Mouse (Mus musculus) midbrain, embryonic 15.5 days (tissue): ENCODE data around the gene Clcf1. TPM values are rescaled to one million over a fixed set of nuclear protein-coding genes. Genes with fewer than 3 reads are reported as not detected.

Experiments used
- ATAC-seq: fragments of 200-750 bp; cut with Nextera tagmentation; replicated peaks from 2 replicates; pipeline ENCODE4 v1.8.0; 2017; ENCODE audit warnings: moderate TSS enrichment
- H3K27ac ChIP-seq: fragments of 300-500 bp; sonication (generic); 2 replicates; pipeline ENCODE4 v1.5.1; 2015; ENCODE audit warnings: mild to moderate bottlenecking, inconsistent platforms
- H3K27me3 ChIP-seq: fragments of 300-500 bp; sonication (generic); replicated peaks from 2 replicates; pipeline ENCODE4 v1.6.1; 2015; ENCODE audit warnings: inconsistent platforms
- H3K36me3 ChIP-seq: fragments of 300-500 bp; sonication (generic); replicated peaks from 2 replicates; pipeline ENCODE4 v1.6.1; 2015; ENCODE audit warnings: inconsistent platforms
- H3K4me1 ChIP-seq: fragments of 300-500 bp; sonication (generic); 2 replicates; pipeline ENCODE4 v1.6.1; 2015; ENCODE audit warnings: inconsistent platforms
- H3K4me2 ChIP-seq: fragments of 300-500 bp; sonication (generic); 2 replicates; pipeline ENCODE4 v1.6.1; 2015; ENCODE audit warnings: inconsistent platforms, mild to moderate bottlenecking, moderate library complexity
- H3K4me3 ChIP-seq: fragments of 300-500 bp; sonication (generic); 2 replicates; pipeline ENCODE4 v1.5.1; 2015; ENCODE audit warnings: mild to moderate bottlenecking, inconsistent platforms
- H3K9ac ChIP-seq: fragments of 300-500 bp; sonication (generic); 2 replicates; pipeline ENCODE4 v1.6.1; 2015; ENCODE audit warnings: mild to moderate bottlenecking, inconsistent platforms
- H3K9me3 ChIP-seq: fragments of 300-500 bp; sonication (generic); 2 replicates; pipeline ENCODE4 v1.6.1; 2016; ENCODE audit warnings: inconsistent platforms
- WGBS: fragments of 180-500 bp; shearing (Covaris S2); methylation state at CpG from one replicate; pipeline ENCODE4 v1.1.7; 2015; ENCODE audit warnings: mixed read lengths; 5-methylcytosine and 5-hydroxymethylcytosine counted together
- polyA plus RNA-seq: library from polyadenylated mRNA; unstranded; fragments of >200 nt; fragmentation: Nextera tagmentation; extraction: Ambion mirVana; gene quantifications from 2 replicates; pipeline ENCODE4 v1.2.1, GENCODE M21; 2015

Clcf1 gene
- polyA plus RNA-seq, 1 experiment from 2014 or later: 0.79 TPM

GRCm38 (mm10) chr19:4214771-4215450 is 873 bp downstream of the Clcf1 start:
- H3K9me3 ChIP-seq: no peaks in the 10 kb centered on the region
- peaks cover 24% of the 10 kb centered on the region for H3K4me1 ChIP-seq
- peak; percentile 51; the same call in 1 of the 2 replicates for ATAC-seq
- H3K4me2 ChIP-seq: peak overlapping the region; percentile 96
- 0% methylated on average over 55 of the region's 81 CpGs for WGBS
- peak overlapping the region; percentile 48 for H3K4me3 ChIP-seq
- peak overlapping the region; percentile 42 for H3K9ac ChIP-seq
- peaks cover 45% of the 10 kb centered on the region for H3K27me3 ChIP-seq
- H3K36me3 ChIP-seq: no peaks in the 10 kb centered on the region
- no peak overlapping the region for H3K27ac ChIP-seq

- Histone ChIP-seq H3K27ac (no peak overlapping the region), H3K27me3 (peaks cover 45% of the 10 kb centered on the region)
- no peak for ATAC-seq
Observed at GRCm38 (mm10) chr19:4215451-4215840, 1.4 kb downstream of the Clcf1 start.

GRCm38 (mm10) chr19:4216041-4216685 is 2.1 kb downstream of the Clcf1 start:
- Histone ChIP-seq H3K4me3 (no peak overlapping the region), H3K4me2 (peak overlapping the region; percentile 17; the same call in 1 of the 2 replicates), H3K27ac (no peak overlapping the region), H3K27me3 (peaks cover 42% of the 10 kb centered on the region), H3K36me3 (no peaks in the 10 kb centered on the region), H3K9ac (no peak overlapping the region), H3K9me3 (no peaks in the 10 kb centered on the region), H3K4me1 (peaks cover 24% of the 10 kb centered on the region)
- ATAC-seq: no peak
- 23% methylated on average over 14 of the region's 14 CpGs for WGBS

More at GRCm38 (mm10) chr19:4215451-4215840, 1.4 kb downstream of the Clcf1 start:
- Histone ChIP-seq H3K4me2 (peak overlapping the region; percentile 96), H3K36me3 (no peaks in the 10 kb centered on the region), H3K9me3 (no peaks in the 10 kb centered on the region), H3K9ac (peak overlapping the region; percentile 42), H3K4me3 (peak overlapping the region; percentile 48), H3K4me1 (peaks cover 24% of the 10 kb centered on the region)
- 4% methylated on average over 16 of the region's 21 CpGs for WGBS

- ATAC-seq: no peak
- Histone ChIP-seq H3K9ac (no peak overlapping the region), H3K9me3 (no peaks in the 10 kb centered on the region), H3K27me3 (peaks cover 33% of the 10 kb centered on the region), H3K4me3 (no peak overlapping the region), H3K4me2 (no peak overlapping the region), H3K27ac (no peak overlapping the region), H3K36me3 (no peaks in the 10 kb centered on the region), H3K4me1 (peaks cover 24% of the 10 kb centered on the region)
- WGBS: 14% methylated on average over 5 of the region's 5 CpGs
Observed at GRCm38 (mm10) chr19:4217140-4217539, 3.1 kb downstream of the Clcf1 start.

GRCm38 (mm10) chr19:4217855-4218254 is 3.8 kb downstream of the Clcf1 start:
- ATAC-seq: no peak
- Histone ChIP-seq H3K27me3 (peaks cover 28% of the 10 kb centered on the region), H3K9me3 (no peaks in the 10 kb centered on the region), H3K36me3 (no peaks in the 10 kb centered on the region), H3K4me3 (no peak overlapping the region), H3K4me1 (peaks cover 24% of the 10 kb centered on the region), H3K9ac (no peak overlapping the region), H3K27ac (no peak overlapping the region), H3K4me2 (no peak overlapping the region)
- 42% methylated on average over 3 of the region's 3 CpGs for WGBS

- Histone ChIP-seq H3K4me3 (no peak overlapping the region), H3K36me3 (no peaks in the 10 kb centered on the region), H3K4me2 (no peak overlapping the region), H3K27me3 (peaks cover 24% of the 10 kb centered on the region), H3K4me1 (peaks cover 24% of the 10 kb centered on the region), H3K27ac (no peak overlapping the region), H3K9me3 (no peaks in the 10 kb centered on the region), H3K9ac (no peak overlapping the region)
- no peak for ATAC-seq
- 93% methylated on average over 11 of the region's 11 CpGs for WGBS
Observed at GRCm38 (mm10) chr19:4218293-4218692, 4.3 kb downstream of the Clcf1 start.

GRCm38 (mm10) chr19:4218784-4219183 is 4.7 kb downstream of the Clcf1 start:
- Histone ChIP-seq H3K4me1 (peaks cover 21% of the 10 kb centered on the region), H3K27me3 (peaks cover 19% of the 10 kb centered on the region), H3K4me2 (no peak overlapping the region), H3K9me3 (no peaks in the 10 kb centered on the region), H3K4me3 (no peak overlapping the region), H3K36me3 (no peaks in the 10 kb centered on the region), H3K27ac (no peak overlapping the region), H3K9ac (no peak overlapping the region)
- WGBS: 79% methylated on average over 1 of the region's 1 CpGs
- ATAC-seq: no peak

- Histone ChIP-seq H3K4me3 (no peak overlapping the region), H3K9ac (no peak overlapping the region), H3K4me1 (peaks cover 10% of the 10 kb centered on the region), H3K27me3 (peaks cover 13% of the 10 kb centered on the region), H3K4me2 (no peak overlapping the region), H3K36me3 (no peaks in the 10 kb centered on the region), H3K27ac (no peak overlapping the region), H3K9me3 (no peaks in the 10 kb centered on the region)
- no peak for ATAC-seq
- WGBS: 81% methylated on average over 6 of the region's 6 CpGs
Observed at GRCm38 (mm10) chr19:4219943-4220342, 5.9 kb downstream of the Clcf1 start.

GRCm38 (mm10) chr19:4220416-4220815 is 6.4 kb downstream of the Clcf1 start:
- Histone ChIP-seq H3K36me3 (no peaks in the 10 kb centered on the region), H3K4me1 (peaks cover 5% of the 10 kb centered on the region), H3K4me3 (no peak overlapping the region), H3K27me3 (peaks cover 13% of the 10 kb centered on the region), H3K4me2 (no peak overlapping the region), H3K27ac (no peak overlapping the region), H3K9me3 (no peaks in the 10 kb centered on the region), H3K9ac (no peak overlapping the region)
- ATAC-seq: no peak
- 59% methylated on average over 4 of the region's 4 CpGs for WGBS

GRCm38 (mm10) chr19:4220957-4221743 is 7.1 kb downstream of the Clcf1 start:
- WGBS: 45% methylated on average over 14 of the region's 14 CpGs
- Histone ChIP-seq H3K4me2 (no peak overlapping the region), H3K36me3 (no peaks in the 10 kb centered on the region), H3K4me3 (no peak overlapping the region), H3K4me1 (peaks cover 2% of the 10 kb centered on the region; the same call in 1 of the 2 replicates), H3K9ac (no peak overlapping the region), H3K27me3 (peaks cover 9% of the 10 kb centered on the region), H3K9me3 (no peaks in the 10 kb centered on the region), H3K27ac (no peak overlapping the region)
- ATAC-seq: no peak

GRCm38 (mm10) chr19:4222165-4222564 is 8.1 kb downstream of the Clcf1 start:
- ATAC-seq: no peak
- H3K9ac ChIP-seq: no peak overlapping the region

GRCm38 (mm10) chr19:4226779-4227178 is 12.7 kb downstream of the Clcf1 start:
- no peak overlapping the region for H3K9ac ChIP-seq
- H3K4me3 ChIP-seq: no peak overlapping the region
- no peaks in the 10 kb centered on the region for H3K9me3 ChIP-seq
- no peaks in the 10 kb centered on the region for H3K36me3 ChIP-seq
- peaks cover 12% of the 10 kb centered on the region; the same call in 1 of the 2 replicates for H3K27me3 ChIP-seq
- WGBS: 90% methylated on average over 7 of the region's 7 CpGs
- peaks cover 4% of the 10 kb centered on the region for H3K4me1 ChIP-seq
- no peak for ATAC-seq
- H3K4me2 ChIP-seq: no peak overlapping the region
- H3K27ac ChIP-seq: no peak overlapping the region

More at GRCm38 (mm10) chr19:4222165-4222564, 8.1 kb downstream of the Clcf1 start:
- no peak overlapping the region for H3K4me2 ChIP-seq
- WGBS: 82% methylated on average over 11 of the region's 11 CpGs
- no peak overlapping the region for H3K27ac ChIP-seq
- no peaks in the 10 kb centered on the region for H3K36me3 ChIP-seq
- no peaks in the 10 kb centered on the region for H3K4me1 ChIP-seq
- H3K27me3 ChIP-seq: peaks cover 1% of the 10 kb centered on the region
- H3K4me3 ChIP-seq: no peak overlapping the region
- no peaks in the 10 kb centered on the region for H3K9me3 ChIP-seq
